Mouse (Mus musculus): Measurements from ENCODE around the gene Stx7.

The Stx7 gene

GRCm38 (mm10) chr10:24167978-24168583, 19.0 kb downstream of the Stx7 start:
- DNase-seq (ENCODE audit: low read depth), result no peak

GRCm38 (mm10) chr10:24168854-24169253, 19.8 kb downstream of the Stx7 start:
- DNase-seq (ENCODE audit: low read depth), result no peak

- DNase-seq (ENCODE audit: low read depth), result no peak
These were observed 22.9 kb downstream of the Stx7 start for GRCm38 (mm10) chr10:24171906-24172459.

GRCm38 (mm10) chr10:24173210-24174001, 24.3 kb downstream of the Stx7 start:
- DNase-seq (ENCODE audit: low read depth), result peak; percentile 77

GRCm38 (mm10) chr10:24190392-24190791, 41.3 kb downstream of the Stx7 start:
- DNase-seq (ENCODE audit: low read depth), result no peak

- DNase-seq (ENCODE audit: low read depth), result no peak
These were observed 42.9 kb downstream of the Stx7 start for GRCm38 (mm10) chr10:24191977-24192376.

GRCm38 (mm10) chr10:24199303-24199702, 50.2 kb downstream of the Stx7 start:
- DNase-seq (ENCODE audit: low read depth), result no peak

- no peak for DNase-seq (ENCODE audit: low read depth)
These were observed 51.0 kb downstream of the Stx7 start for GRCm38 (mm10) chr10:24200099-24200498.

- DNase-seq (ENCODE audit: low read depth), result no peak
These were observed 61.0 kb downstream of the Stx7 start for GRCm38 (mm10) chr10:24210075-24210474.

GRCm38 (mm10) chr10:24213297-24213696, 64.2 kb downstream of the Stx7 start:
- DNase-seq (ENCODE audit: low read depth), result no peak

- DNase-seq (ENCODE audit: low read depth), result no peak
These were observed 68.6 kb downstream of the Stx7 start for GRCm38 (mm10) chr10:24217558-24218268.

GRCm38 (mm10) chr10:24220931-24221330, 71.8 kb downstream of the Stx7 start:
- DNase-seq (ENCODE audit: low read depth), result no peak

- DNase-seq (ENCODE audit: low read depth), result no peak
These were observed 73.8 kb downstream of the Stx7 start for GRCm38 (mm10) chr10:24222911-24223310.

GRCm38 (mm10) chr10:24223449-24224143, 74.5 kb downstream of the Stx7 start, which contains the start of gene Moxd1:
Gene Moxd1, plus strand, starts transcription at chr10:24223517.
- DNase-seq (ENCODE audit: low read depth), result no peak

GRCm38 (mm10) chr10:24224591-24224990, 75.5 kb downstream of the Stx7 start:
- no peak for DNase-seq (ENCODE audit: low read depth)

- no peak for DNase-seq (ENCODE audit: low read depth)
These were observed 79.4 kb downstream of the Stx7 start for GRCm38 (mm10) chr10:24228318-24229183.

- DNase-seq (ENCODE audit: low read depth), result no peak
These were observed 83.2 kb downstream of the Stx7 start for GRCm38 (mm10) chr10:24232281-24232680.

- no peak for DNase-seq (ENCODE audit: low read depth)
These were observed 86.6 kb downstream of the Stx7 start for GRCm38 (mm10) chr10:24235426-24236283.

Data from naive thymus-derived CD4-positive, alpha-beta T cell, adult 2 months (primary cell).